Mouse (Mus musculus) bone marrow macrophage, adult 2 months (primary cell): Measurements from ENCODE around the gene Rela.

ENCODE experiments used
- CTCF ChIP-seq: IDR thresholded peaks from 2 replicates; pipeline ENCODE4 v1.5.1; 2012; ENCODE audit warnings: low read depth, mild to moderate bottlenecking, low read length, moderate library complexity
- POLR2A ChIP-seq: IDR thresholded peaks from 2 replicates; pipeline ENCODE4 v1.6.1; 2012; ENCODE audit warnings: mild to moderate bottlenecking, low read depth, low read length, borderline replicate concordance

- TF ChIP-seq POLR2A (no peak), CTCF (no peak)
These were observed 33.6 kb upstream of the Rela start for GRCm38 (mm10) chr19:5603664-5604063.
